Mouse (Mus musculus) liver, embryonic 12.5 days (tissue): ENCODE data around the gene Zdhhc12. TPM values are rescaled to one million over a fixed set of nuclear protein-coding genes. Genes with fewer than 3 reads are reported as not detected.
"Not testable (repeated sequence)": the region's sequence is repeated elsewhere in the genome, so short reads cannot be mapped to it uniquely, and the experiment has no call there.

Experiments
- ATAC-seq: fragments of 200-750 bp; cut with Nextera tagmentation; 2 replicates; pipeline ENCODE4 v1.8.0; 2017; ENCODE audit warnings: moderate number of reproducible peaks, mild to moderate bottlenecking, moderate library complexity
- H3K27ac ChIP-seq: fragments of 300-500 bp; sonication (generic); 2 replicates; pipeline ENCODE4 v1.5.1; 2016; ENCODE audit warnings: mild to moderate bottlenecking
- H3K27me3 ChIP-seq: fragments of 300-500 bp; sonication (generic); replicated peaks from 2 replicates; pipeline ENCODE4 v1.6.1; 2016; ENCODE audit warnings: mild to moderate bottlenecking, moderate library complexity
- H3K36me3 ChIP-seq: fragments of 300-500 bp; sonication (generic); 2 replicates; pipeline ENCODE4 v1.6.1; 2016; ENCODE audit warnings: mild to moderate bottlenecking, moderate library complexity
- H3K4me1 ChIP-seq: fragments of 300-500 bp; sonication (generic); 2 replicates; pipeline ENCODE4 v1.6.1; 2016
- H3K4me2 ChIP-seq: fragments of 300-500 bp; sonication (generic); 2 replicates; pipeline ENCODE4 v1.6.1; 2016; ENCODE audit warnings: mild to moderate bottlenecking, moderate library complexity
- H3K4me3 ChIP-seq: fragments of 300-500 bp; sonication (generic); 2 replicates; pipeline ENCODE4 v1.5.1; 2016; ENCODE audit warnings: mild to moderate bottlenecking, moderate library complexity
- H3K9ac ChIP-seq: fragments of 300-500 bp; sonication (generic); 2 replicates; pipeline ENCODE4 v1.6.1; 2016; ENCODE audit warnings: mild to moderate bottlenecking, moderate library complexity
- H3K9me3 ChIP-seq: fragments of 300-500 bp; sonication (generic); replicated peaks from 2 replicates; pipeline ENCODE4 v1.6.1; 2016; ENCODE audit warnings: mild to moderate bottlenecking, moderate library complexity
- WGBS: fragments of 180-500 bp; shearing (Covaris S2); methylation state at CpG from one replicate; pipeline ENCODE4 v1.1.7; 2016; ENCODE audit not compliant: insufficient replicate concordance; 5-methylcytosine and 5-hydroxymethylcytosine counted together
- polyA plus RNA-seq: library from polyadenylated mRNA; unstranded; fragments of >200 nt; fragmentation: Nextera tagmentation; extraction: Ambion mirVana; gene quantifications from 2 replicates; pipeline ENCODE4 v1.2.1, GENCODE M21; 2016

Zdhhc12 gene
- polyA plus RNA-seq, 1 experiment from 2014 or later: 31.0 TPM

DNA sequence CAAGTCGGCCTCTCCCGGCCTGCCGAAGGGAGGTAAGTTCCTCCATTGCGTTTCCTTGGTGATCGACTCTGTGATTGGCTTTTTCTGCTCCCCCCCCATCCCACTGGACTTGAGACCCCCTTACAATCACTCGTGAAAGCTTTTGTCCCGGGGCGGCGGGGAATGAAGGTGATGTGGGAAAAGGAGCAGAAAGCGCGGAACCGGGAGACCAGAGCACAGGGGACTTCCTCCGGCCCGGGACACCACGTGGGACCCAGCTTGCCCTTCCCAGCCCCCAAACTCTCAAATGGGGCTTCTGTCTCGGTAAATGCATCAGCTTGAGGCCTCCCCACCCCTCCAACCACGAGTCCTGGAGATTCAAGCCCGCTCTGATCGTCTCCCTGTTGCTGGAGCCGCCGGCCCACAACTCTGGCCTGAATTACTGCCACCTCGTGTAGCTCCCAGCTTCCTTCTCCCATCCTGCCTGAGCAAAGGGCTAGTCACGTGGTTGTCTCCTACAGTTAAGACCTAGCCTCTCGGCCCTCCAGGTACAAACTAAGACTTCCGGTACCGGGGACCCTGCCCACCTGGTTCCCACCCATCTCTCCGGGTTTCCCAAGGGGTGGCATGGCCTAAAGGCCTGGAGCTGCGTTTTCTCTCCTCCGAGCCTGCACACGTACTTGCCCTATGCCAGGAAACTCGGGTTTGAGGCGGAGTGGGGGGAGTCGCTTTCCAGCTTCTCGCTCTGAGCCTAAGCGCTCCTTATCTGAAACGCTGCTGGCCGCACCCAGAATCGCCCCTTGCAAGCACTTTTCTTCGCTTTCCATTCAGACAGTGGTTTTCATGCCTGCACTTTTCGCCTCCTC lies 31.0 kb downstream of the Zdhhc12 start:
- ATAC-seq: peak; percentile 33
- Histone ChIP-seq H3K4me2 (peak overlapping the region; percentile 97), H3K9me3 (no peaks in the 10 kb centered on the region), H3K4me1 (peaks cover 57% of the 10 kb centered on the region), H3K27me3 (no peaks in the 10 kb centered on the region), H3K9ac (peak overlapping the region; percentile 83), H3K36me3 (no peaks in the 10 kb centered on the region; the same call in 1 of the 2 replicates), H3K27ac (peak overlapping the region; percentile 92), H3K4me3 (peak overlapping the region; percentile 76)
- WGBS: under 1% methylated on average over 40 of the region's 40 CpGs

DNA sequence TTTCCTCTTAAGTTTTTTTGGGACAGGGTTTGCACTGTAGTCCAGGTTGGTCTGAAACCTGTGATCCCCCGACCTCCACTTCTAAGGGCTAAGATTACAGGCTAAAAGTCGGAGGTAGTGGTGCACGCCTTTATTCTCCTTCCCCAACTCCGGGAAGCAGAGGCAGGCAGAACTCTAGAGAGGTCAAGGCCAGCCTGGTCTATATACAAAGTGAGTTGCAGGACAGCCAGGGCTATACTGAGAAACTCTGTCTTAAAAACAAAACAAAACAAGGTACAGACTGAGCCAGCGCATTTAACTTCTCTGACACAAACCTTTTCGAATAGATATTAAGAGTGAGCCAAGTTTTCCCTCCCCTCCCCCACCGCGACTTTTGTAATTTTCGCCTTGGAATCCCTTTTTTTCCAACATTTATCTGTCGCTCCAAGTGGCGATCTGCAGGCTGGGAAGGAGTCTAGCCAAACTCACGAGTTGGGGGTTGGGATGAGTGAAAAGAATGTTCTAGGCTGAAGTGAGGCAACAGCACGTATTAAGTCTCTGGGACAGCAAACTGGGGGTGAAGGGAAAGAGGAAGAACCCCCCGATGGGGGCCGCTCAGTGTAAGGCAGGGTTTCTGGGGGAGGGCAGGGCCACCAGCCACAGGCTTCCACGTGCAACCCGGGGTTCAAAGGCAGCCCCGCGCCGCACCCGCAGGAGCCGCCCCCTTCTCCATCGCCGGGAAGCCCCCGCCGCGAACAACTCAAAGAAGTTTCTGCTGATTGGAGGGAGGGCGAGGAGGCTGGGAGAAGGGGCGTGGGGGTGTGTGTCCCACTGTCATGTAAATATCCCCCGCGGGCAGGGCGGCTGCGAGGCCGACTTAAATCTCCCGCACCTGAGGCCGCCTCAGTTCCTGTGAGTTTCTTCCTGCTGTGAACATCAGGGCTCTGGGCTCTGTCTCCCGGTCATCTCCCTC lies 32.0 kb downstream of the Zdhhc12 start:
- no peaks in the 10 kb centered on the region for H3K9me3 ChIP-seq
- no peaks in the 10 kb centered on the region for H3K27me3 ChIP-seq
- H3K36me3 ChIP-seq: no peaks in the 10 kb centered on the region; the same call in 1 of the 2 replicates
- ATAC-seq: no peak
- H3K4me3 ChIP-seq: peak overlapping the region; percentile 76
- H3K4me1 ChIP-seq: peaks cover 63% of the 10 kb centered on the region
- peak overlapping the region; percentile 92 for H3K27ac ChIP-seq
- H3K9ac ChIP-seq: peak overlapping the region; percentile 83
- H3K4me2 ChIP-seq: peak overlapping the region; percentile 97
- 5% methylated on average over 37 of the region's 37 CpGs for WGBS

DNA sequence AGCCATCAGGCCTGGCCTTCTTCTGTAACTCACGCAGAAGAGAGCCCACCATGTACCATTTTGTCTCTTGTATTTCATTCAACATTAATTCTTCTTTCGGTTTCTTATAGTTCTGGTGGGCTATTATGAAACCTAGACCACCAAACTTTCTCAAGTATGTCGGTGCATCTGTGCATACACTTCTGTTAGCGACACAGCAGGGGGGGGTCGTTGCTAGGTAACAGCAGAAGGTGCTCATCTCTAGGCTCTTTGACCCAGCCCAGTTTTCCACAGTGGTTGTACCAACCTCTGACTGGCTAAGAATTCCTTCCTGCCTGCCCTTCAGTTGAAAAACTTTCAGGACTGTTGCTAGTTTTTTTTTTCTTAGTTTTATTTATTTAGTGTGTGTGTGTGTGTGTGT lies 35.0 kb downstream of the Zdhhc12 start:
- Histone ChIP-seq H3K4me3 (no peak overlapping the region), H3K4me2 (no peak overlapping the region), H3K27ac (no peak overlapping the region), H3K36me3 (no peaks in the 10 kb centered on the region; the same call in 1 of the 2 replicates), H3K4me1 (peaks cover 39% of the 10 kb centered on the region), H3K27me3 (no peaks in the 10 kb centered on the region), H3K9me3 (no peaks in the 10 kb centered on the region), H3K9ac (no peak overlapping the region)
- WGBS: 64% methylated on average over 5 of the region's 5 CpGs
- no peak for ATAC-seq

DNA sequence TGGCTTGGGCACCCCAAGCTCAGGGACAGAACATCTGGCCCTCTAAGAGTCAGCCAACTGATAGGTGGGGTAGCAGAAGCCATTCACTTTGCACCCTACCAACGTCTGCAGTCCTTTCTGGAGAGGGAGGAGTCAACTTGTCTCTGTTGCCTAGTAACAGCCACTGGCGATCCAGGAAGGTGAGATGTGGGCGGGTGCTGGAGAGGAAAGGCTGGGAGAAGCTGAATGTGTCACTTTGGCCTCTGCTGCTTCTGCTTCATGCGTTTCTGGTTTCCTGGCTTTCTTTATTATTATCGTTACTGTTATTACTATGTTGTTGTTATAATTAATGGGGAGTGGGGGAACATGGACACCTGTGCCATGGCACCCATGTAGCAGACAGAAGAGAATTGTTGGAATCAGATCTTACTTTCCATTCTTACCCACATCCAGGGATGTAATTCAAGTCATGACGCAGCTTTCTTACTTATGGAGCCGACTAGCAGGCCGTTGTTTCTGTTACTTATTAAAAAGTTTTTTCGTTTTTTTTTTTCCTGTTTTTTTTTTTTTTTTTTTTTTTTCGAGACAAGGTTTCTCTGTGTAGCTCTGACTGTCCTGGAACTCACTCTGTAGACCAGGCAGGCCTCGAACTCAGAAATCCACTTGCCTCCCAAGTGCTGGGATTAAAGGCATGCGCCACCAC lies 36.1 kb downstream of the Zdhhc12 start, which contains the start of gene Set:
Gene Set (plus strand): TSS at position 156 of the 682 bp plus-strand sequence.
- H3K27ac ChIP-seq: no peak within 1 kb of the TSS
- H3K4me1 ChIP-seq: peaks cover 29% of the 10 kb centered on the region
- no peaks in the 10 kb centered on the region for H3K9me3 ChIP-seq
- no peak within 1 kb of the TSS for H3K4me2 ChIP-seq
- 42% methylated on average over 11 of the region's 12 CpGs for WGBS
- no peaks in the 10 kb centered on the region for H3K27me3 ChIP-seq
- peak; percentile 59 for ATAC-seq
- no peaks in the 10 kb centered on the region for H3K36me3 ChIP-seq
- no peak within 1 kb of the TSS for H3K9ac ChIP-seq
- no peak within 1 kb of the TSS for H3K4me3 ChIP-seq

DNA sequence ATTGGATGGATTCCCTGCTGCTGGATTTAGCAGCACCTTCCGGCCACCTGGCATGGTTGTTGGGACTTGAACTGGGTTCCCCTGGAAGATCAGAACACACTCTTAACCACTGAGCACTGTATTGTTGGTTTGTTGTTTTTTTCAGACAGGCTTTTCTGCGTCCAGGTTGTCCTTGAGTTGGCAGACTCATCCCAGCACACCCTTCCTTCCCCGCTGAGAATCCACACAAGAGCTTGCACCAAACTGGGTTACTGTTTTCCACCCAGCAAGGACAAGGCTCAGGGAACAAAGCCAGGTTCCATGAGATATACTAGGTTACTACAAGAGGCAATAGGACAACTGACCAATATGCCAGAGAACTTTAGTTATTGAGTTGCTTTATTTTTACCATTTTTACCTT lies 36.7 kb downstream of the Zdhhc12 start:
- no peak for ATAC-seq
- Histone ChIP-seq H3K9ac (no peak overlapping the region), H3K27ac (no peak overlapping the region), H3K4me1 (peaks cover 24% of the 10 kb centered on the region), H3K27me3 (no peaks in the 10 kb centered on the region), H3K4me3 (no peak overlapping the region), H3K36me3 (no peaks in the 10 kb centered on the region), H3K9me3 (no peaks in the 10 kb centered on the region), H3K4me2 (no peak overlapping the region)
- WGBS: 71% methylated on average over 3 of the region's 3 CpGs

DNA sequence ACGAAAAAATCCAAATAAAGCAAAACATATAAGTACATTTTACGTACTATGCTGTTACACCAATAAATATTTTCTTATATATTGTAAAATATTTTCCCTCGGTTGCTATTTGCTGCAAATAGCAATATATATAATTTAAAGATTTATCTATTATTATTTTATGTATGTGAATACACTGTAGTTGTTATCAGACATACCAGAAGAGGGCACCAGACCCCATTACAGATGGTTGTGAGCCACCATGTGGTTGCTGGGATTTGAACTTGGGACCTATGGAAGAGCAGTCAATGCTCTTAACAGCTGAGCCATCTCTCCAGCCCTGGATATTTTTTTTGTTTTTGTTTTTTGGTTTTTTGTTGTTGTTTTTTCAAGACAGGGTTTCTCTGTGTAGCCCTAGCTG lies 38.1 kb downstream of the Zdhhc12 start:
- H3K27me3 ChIP-seq, H3K4me2 ChIP-seq, H3K4me3 ChIP-seq, H3K9ac ChIP-seq, H3K36me3 ChIP-seq, H3K9me3 ChIP-seq, H3K27ac ChIP-seq, ATAC-seq: not testable (repeated sequence)
- peaks cover 13% of the 10 kb centered on the region for H3K4me1 ChIP-seq
- WGBS: 78% methylated on average over 3 of the region's 3 CpGs

DNA sequence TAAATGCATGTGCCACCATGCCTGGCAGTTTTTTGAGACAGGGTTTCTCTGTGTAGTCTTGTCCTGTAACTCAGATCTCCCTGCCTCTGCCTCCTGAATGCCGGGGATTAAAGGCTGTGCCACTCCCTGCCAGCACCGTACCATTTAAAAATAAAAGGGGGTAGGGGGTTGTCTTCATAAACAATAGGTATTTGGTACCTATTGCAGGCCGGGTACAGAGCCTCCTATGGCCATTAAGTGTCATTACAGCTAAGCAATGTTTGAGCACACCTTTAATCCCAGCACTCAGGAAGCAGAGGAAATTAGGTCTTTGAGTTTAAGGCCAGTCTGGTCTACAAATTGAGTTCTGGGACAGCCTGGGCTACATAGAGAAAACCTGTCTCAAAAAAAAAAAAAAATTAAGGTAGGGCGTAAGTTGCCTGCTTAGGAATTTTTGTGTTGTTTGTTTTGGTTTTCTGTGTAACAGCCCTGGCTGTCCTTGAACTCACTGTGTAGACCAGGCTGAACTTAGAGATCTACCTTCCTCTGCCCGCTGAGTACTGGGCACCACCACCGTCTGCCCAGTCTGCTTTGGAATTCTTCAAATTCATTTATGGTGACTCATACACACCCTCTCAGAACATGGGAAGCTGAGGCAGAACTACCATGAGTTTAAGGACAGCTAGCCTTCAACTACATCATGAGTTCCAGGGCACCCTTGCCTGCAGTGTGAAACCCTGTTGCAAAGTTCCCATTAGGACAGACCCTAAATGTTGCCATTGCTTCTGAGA lies 41.3 kb downstream of the Zdhhc12 start:
- Histone ChIP-seq H3K9me3 (no peaks in the 10 kb centered on the region), H3K36me3 (no peaks in the 10 kb centered on the region), H3K4me3 (no peak overlapping the region), H3K27me3 (no peaks in the 10 kb centered on the region), H3K4me1 (peaks cover 32% of the 10 kb centered on the region), H3K9ac (no peak overlapping the region), H3K27ac (no peak overlapping the region), H3K4me2 (no peak overlapping the region)
- ATAC-seq: no peak
- WGBS: 35% methylated on average over 6 of the region's 6 CpGs

DNA sequence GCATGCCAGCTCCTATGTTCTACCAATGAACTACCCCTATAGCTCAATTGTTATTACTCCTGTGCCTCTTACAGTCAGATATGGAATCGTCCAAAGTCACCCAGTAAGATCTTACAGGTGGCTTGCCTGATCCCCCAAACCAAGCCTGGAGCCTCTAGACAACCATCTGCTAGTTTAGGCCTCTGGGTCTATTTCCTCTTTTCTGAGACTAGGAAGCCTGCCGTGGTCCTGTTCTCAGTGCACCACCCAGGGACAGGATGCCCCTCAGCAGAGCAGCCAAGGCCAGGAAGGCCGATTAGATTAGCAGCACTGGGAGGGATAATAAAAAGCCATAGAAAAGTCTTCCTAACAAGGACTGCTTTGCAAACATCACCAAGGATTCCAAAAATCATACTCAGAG lies 43.6 kb downstream of the Zdhhc12 start:
- no peaks in the 10 kb centered on the region for H3K27me3 ChIP-seq
- no peak overlapping the region for H3K4me3 ChIP-seq
- H3K9ac ChIP-seq: no peak overlapping the region; the same call in 1 of the 2 replicates
- H3K27ac ChIP-seq: peak overlapping the region; percentile 86
- H3K4me1 ChIP-seq: peaks cover 26% of the 10 kb centered on the region
- no peak for ATAC-seq
- no peaks in the 10 kb centered on the region for H3K9me3 ChIP-seq
- H3K36me3 ChIP-seq: peaks cover 3% of the 10 kb centered on the region; the same call in 1 of the 2 replicates
- WGBS: 29% methylated on average over 3 of the region's 3 CpGs
- H3K4me2 ChIP-seq: peak overlapping the region; percentile 76

DNA sequence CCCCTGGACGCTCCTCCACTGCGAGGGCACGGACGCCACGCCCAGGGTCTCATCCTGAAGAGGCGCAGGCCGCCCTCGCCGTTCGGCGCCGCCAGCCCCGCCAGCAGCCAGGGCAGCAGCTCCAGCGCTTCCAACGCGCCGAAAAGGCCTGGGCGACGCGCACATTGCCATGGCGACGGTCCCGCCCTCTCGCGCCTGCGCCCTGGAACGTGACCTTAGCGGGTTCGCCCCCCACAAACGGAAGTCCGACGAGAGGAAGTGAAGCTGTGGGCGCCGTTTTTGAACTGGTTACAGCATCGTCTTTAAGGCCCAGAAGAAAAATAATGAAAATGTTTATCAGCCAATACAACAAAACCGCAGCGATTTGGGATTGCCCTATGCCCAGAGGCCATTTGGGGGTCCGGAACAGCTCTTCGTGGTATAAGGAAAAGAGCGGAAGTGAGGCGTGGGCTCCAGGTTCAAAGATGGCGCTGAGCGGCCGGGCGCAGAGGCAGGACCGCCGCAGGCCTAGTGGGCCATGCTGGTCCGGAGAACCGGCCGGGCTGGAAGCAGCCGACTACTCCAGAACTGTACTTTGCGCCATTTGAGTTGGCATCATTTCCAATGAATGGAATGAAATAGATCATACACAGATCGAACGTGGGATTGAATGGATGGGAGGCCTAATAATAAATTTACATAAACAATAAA lies 44.6 kb downstream of the Zdhhc12 start, which contains the start of gene Wdr34:
Gene Wdr34 (minus strand): TSS at position 183 of the 690 bp plus-strand sequence.
- under 1% methylated on average over 54 of the region's 54 CpGs for WGBS
- Histone ChIP-seq H3K27me3 (no peaks in the 10 kb centered on the region), H3K4me3 (peak within 1 kb of the TSS; percentile 65), H3K9ac (peak within 1 kb of the TSS; percentile 72), H3K27ac (peak within 1 kb of the TSS; percentile 86), H3K4me2 (peak within 1 kb of the TSS; percentile 76), H3K4me1 (peaks cover 26% of the 10 kb centered on the region), H3K9me3 (no peaks in the 10 kb centered on the region), H3K36me3 (peaks cover 3% of the 10 kb centered on the region; the same call in 1 of the 2 replicates)
- ATAC-seq: peak; percentile 96

DNA sequence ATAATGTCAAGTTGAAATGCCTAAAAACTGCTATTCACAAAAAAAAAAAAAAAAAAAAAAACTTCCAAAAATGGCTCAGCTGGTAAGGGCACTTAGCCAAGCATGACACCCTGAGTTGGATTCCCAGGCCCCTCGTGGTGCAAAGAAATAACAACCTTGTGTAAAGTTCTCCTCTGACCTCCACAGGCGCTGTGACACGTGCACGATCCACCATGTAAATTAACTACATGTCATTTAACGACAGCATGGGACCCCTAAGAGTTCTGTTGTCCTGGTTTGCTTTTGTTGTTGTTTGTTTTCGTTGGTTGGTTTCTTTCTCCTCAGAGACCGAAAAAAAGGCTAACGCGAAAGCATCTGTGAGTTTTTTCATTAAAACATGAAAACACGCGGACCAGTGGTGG lies 45.3 kb downstream of the Zdhhc12 start:
- WGBS: 32% methylated on average over 11 of the region's 11 CpGs
- H3K36me3 ChIP-seq: peaks cover 3% of the 10 kb centered on the region; the same call in 1 of the 2 replicates
- peak overlapping the region; percentile 76 for H3K4me2 ChIP-seq
- peaks cover 26% of the 10 kb centered on the region for H3K4me1 ChIP-seq
- H3K4me3 ChIP-seq: peak overlapping the region; percentile 65
- H3K27me3 ChIP-seq: no peaks in the 10 kb centered on the region
- peak overlapping the region; percentile 72 for H3K9ac ChIP-seq
- H3K27ac ChIP-seq: peak overlapping the region; percentile 86
- no peaks in the 10 kb centered on the region for H3K9me3 ChIP-seq
- ATAC-seq: no peak
